Mouse (Mus musculus): Measurements from ENCODE around the gene Tmem115.
A peak's percentile ranks its signal among the peaks of the same experiment; 100 is the strongest.

Gene Tmem115

DNA sequence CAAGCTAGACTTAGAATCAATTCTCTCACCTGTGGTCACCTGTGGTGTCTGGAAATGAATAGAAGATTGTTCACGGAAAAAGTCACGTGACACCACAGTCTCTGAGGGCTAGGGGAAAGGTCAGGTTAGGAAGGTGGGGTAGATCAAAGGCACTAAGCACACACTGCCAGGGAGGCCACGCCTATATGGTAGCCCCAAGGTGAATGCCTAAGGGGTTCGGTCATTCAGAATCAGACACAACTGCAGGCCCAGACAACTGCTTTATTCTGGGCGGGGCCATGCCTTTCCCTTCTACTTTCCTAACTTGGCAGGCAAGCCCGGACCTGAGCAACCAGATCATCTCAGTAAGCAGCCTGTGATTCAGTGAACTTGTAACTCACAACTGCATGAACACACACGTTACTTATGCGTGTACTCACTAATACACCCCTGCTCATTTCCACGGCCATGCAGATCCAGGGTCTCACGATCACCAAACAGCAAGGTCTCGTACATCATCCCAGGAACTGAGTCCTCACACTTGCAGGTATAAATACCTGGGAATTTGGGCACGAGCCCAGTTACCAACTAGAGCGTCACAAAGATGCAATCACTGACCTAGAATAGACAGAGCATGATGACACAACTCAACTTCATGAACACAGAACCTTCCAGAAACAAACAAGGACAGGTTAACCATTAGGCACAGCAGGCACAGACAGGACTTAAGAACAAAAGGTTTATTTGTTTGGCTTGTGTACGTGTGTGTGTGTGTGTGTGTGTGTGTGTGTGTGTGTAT is 42.0 kb downstream of the Tmem115 start:
- no peak for DNase-seq

DNA sequence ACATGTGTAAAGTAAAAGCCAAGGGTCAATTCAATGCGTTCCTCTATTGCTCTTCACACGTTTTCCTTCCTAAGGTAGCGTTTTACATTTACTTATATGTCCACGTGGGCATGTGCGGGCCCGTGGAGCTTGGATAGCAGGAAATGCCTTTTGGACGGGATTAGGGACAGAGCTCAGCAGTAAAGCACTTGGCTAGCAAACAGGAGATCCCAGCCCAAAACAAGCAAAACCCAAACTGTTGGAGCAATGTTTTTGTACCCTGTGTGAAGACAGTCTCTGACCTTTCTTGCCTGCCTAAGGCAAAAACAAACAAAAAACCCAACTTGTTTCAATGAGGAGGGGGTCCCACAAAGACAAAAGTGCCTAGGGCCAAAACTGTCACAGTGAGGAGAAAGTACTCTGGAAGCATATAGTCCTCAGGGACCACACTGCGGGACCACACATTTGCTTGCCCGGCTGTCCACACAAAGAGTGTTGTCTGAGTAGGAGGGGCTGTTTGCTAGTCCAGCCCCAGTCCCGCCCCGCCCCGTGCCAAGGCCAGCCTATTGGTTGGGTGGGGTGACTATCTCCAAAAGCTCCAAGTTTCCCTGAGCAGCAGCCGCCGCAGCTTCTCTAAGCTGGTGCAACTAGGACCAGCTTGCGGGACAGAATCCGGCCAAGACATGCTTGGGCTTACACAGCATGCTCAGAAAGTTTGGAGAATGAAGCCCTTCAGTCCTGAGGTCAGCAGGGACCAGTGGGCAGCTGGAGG is 42.8 kb downstream of the Tmem115 start, which contains the start of gene Hyal1:
Gene Hyal1, plus strand, starts transcription at position 571 of the 751 bp plus-strand sequence.
- no peak for DNase-seq

DNA sequence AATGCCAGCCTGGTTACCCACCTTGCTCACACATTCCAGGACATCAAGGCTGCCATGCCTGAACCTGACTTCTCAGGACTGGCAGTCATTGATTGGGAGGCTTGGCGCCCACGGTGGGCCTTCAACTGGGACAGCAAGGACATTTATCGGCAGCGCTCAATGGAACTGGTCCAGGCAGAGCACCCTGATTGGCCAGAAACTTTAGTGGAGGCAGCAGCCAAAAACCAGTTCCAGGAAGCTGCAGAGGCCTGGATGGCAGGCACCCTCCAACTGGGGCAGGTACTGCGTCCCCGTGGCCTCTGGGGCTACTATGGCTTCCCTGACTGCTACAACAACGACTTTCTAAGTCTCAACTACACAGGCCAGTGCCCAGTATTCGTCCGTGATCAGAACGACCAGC is 44.1 kb downstream of the Tmem115 start:
- no peak for DNase-seq

DNA sequence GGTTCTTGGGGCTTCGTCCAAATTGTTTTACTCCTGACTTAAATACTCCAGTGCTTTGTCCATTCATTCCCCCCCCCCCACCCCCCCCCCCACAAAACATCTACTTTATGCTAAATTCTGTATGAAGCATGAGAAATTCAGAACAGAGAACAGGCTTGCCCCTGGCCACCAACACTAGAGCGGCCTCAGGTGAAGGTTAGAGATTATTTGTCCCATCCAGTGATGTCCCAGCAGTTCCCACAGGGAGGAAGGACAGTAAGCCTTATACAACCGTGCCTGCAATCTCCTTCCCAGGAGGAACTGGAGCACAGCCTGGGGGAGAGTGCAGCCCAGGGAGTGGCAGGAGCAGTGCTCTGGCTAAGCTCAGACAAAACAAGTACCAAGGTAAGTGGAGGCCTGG is 44.8 kb downstream of the Tmem115 start, which contains the start of gene Naa80:
Gene Naa80, plus strand, starts transcription at position 301 of the 400 bp plus-strand sequence.
- no peak for DNase-seq

DNA sequence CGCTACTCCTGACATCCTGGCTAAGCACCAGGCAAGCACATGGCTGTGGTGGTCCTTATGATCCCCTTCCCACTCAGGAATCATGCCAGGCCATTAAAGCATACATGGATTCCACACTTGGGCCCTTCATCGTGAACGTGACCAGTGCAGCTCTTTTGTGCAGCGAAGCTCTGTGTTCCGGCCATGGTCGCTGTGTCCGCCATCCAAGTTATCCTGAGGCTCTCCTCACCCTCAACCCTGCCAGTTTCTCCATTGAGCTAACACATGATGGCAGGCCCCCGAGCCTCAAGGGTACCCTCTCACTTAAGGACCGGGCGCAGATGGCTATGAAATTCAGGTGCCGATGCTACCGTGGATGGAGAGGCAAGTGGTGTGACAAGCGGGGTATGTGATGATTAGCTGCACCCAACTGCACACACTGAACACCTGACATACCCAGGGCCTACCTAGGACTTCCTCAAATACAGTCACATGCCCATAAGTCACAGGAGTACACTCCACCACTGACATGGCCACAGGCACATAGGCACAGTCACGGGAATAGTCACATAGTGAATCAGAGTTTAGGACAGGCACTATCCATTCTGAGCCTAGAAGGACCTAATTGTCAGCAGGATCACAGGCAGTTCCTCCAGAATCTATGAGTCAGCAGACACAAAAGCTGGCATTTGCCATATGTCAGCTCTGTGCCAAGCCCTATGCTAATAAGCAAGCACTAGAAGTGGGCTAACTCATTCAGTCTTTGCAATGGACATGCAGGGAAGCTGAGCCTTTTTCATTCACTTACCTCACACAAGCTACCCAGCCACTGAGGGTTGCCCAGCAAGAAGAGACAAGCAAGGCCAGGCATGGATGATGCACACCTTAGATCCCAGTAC is 45.5 kb downstream of the Tmem115 start:
- DNase-seq: no peak

DNA sequence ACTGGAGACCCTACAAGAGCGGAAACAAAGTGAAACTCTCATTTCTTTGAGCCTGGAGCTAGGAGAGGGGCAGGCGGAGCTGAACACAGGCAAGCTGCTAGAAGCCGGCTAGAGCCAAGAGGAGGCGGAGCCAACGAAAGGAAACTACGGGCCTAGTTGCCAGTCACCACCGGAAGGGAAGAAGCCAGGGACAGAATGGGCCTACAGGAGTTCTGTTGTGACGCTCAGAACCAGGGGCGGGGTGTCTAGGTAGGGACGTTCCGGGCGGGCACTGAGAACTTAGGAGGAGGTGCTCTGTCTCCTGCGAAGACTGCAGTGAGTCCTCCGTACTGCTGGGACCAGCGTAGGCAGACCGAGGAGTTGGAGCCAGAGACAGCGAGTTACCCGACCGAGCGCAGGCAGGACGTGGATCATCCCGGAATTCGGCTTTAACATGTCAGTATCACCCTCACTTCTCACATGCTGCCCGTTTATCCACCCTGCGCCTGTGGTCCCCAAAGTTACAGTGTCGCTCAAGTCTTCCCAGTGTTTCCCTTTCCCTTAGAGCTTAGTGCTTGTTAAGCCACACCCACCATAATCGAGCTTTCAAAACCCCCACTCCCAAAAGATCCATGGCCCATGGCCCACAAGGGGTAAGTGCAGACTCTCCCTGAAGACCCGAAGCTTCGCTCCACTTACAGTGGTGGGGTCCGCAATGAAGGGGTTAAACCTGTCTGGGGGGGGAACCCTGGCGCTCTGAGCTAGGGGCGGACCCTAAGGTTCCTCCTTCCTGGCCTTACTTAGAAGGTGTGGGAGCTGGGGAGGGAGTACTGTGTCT is 47.0 kb downstream of the Tmem115 start, which contains the start of gene Hyal3:
Gene Hyal3, plus strand, starts transcription at position 318 of the 817 bp plus-strand sequence.
- DNase-seq: peak; percentile 81

DNA sequence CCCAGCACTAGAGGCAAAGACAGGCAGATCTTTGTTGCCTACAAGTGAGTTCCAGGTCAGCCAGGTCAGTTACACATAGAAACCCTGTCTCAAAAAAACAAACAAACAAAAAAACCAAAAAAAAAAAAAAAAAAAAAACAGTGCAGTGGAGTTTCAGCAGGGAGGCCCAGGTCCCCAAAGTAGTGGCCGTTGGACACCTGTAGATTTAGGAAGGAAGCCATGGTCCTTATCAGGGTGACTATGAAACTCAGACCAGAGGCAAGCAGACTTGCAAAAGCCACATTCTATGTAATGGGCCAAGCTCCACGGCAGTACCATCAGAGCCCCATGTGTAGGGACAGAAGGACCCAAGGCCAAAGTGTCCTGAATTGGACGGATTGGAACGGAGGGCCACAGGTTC is 47.8 kb downstream of the Tmem115 start:
- DNase-seq: no peak

DNA sequence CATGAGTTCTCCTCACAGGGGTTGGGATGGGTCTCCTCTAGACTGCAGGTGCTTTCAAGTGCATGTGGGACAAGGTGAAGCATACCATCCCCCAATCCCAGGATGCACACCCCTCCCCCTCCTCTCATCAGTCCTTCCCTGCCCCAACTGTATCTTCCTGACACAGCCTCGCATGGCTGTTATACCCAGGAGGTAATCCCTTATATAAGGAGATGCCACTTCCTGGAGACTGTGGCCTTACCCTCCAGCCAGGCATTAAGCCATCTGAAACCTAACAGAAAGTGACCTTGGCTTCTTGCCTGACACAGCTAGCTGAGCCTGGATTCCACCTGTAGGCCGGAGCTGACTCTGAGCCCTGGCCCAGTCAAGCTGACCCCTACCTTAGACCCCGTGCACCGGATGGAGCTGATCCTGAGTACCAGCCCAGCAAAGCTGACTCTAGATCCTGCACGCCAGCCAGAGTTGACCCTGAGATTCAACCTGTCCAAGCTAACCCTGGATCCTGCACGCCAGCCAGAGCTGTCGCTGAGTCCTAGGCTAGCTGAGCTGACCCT is 48.8 kb downstream of the Tmem115 start:
- DNase-seq: no peak

DNA sequence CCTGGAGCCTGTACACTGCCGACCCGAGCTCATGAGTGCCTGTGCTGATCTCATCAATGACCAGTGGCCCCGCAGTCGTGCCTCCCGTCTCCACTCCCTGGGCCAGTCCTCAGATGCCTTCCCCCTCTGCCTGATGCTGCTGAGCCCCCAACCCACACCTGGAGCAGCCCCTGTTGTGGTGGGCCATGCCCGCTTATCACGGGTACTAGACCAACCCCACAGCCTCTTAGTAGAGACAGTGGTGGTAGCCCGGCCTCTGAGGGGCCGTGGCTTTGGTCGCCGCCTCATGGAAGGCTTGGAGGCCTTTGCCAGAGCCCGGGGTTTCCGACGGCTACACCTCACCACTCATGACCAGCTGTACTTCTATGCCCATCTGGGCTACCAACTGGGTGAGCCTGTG is 49.4 kb downstream of the Tmem115 start:
- DNase-seq: no peak

DNA sequence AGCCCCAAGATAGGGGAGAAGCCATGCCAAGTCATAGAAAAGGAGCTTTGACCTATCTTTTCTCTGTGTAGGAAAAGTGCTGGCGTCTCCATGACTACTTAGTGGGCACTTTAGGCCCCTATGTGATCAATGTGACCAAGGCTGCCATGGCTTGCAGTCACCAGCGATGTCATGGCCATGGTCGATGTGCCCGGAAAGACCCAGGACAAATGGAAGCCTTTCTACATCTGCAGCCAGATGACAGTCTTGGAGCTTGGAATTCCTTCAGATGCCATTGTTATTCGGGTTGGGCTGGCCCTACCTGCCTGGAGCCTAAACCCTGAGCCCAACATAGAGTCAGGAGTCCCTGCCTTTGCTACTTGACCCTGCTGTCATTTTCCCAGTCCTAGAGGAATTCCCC is 52.8 kb downstream of the Tmem115 start:
- DNase-seq: no peak

DNA sequence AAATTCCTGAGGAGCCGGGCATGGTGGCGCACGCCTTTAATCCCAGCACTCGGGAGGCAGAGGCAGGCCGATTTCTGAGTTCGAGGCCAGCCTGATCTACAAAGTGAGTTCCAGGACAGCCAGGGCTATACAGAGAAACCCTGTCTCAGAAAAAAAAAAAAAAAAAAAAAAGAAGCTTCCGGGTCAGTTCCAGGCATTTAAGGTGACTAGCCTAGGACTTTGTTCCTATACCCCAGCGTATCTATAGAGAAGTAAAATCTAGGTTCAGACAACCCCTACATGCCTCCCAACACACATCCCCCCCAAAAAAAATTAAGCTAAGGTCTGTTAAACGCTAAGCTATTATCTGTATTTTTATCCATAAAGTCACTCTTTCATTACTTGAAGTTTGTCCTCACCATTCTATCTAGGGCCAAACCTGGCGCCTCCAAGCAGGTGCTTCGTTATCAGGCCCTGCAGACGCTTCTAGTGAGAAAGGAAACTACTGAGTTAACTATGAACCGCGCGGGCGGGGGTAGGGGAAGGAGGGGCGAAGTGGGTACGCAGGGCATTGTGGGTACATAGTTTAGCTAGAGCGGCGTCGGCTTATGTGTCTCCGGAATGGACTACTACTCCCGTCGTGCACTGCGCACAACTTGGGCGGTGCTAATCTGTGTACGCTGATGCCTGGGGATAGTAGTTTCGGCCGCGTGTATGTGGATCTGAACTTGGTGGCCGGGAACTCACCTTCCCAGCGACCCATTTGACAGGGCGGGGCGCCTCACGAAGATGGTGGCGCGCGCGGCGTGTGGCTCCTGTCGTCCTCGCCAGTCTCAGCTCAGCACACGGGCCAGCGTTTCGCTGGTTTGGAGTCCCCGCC is 53.5 kb downstream of the Tmem115 start, which contains the start of gene Ifrd2:
Gene Ifrd2, plus strand, starts transcription at position 669 of the 859 bp plus-strand sequence.
- DNase-seq: peak; percentile 96

DNA sequence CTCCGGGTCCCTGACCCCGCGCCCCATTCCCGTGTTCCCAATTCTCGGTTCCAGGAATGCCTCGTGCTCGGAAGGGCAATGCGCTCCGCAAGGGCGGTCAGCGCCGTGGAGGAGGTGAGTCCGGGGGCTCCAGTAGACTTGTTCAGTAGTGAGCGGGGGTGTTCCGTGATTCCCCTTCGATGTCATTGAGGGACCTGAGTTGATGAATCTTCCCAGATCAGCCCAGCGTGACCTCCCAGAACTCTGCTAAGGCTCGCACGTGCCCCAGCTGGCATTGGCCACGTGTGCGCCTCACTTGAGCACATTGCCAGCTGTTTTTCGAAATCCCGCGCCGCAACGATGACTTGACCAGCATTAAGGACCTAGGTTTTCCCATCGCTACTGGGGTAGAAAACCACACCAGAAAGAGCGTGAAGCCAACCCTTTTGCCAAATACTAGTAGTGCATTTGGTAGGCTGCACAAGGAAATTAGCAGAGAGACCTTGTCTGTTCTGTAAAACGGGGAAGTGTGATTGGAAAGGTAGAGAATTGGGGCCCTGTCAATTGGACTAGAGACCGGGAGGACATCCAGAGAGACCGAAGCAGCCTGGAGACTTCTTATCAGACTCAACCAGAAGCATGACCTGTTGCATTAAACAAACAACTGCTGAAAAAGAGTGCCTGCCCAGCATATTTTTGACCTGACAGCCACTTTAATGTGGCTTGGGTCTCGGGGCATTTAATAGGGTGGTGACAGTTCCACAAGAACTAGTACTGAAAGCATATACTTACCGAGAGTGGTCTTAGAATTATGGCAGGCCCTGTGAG is 54.3 kb downstream of the Tmem115 start:
- DNase-seq: peak; percentile 61

Measured in cerebellum, adult 11 months (tissue).